Mouse (Mus musculus): ENCODE results near the gene Pttg1ip.

DNA sequence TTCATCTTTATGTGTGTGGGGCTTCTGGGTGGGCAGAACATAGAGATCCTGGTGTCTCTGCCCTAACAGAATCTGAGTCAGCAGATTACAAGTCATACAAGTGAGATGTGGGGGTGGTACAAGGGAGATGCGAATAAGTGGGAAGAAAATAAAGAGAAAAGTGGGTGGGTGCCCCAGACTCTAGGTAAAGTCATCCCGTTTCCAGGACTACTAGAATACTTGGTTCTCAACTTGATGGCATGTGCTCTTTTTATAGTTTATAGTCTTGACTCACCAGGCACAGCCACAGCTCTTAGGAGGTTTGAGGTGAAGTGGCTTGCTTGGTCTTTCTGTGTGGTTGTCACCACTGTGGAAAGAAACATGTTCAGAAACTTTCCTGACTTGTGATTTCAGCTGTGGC lies 14.5 kb downstream of the Pttg1ip start:
- TF ChIP-seq POLR2A (IDR thresholded peaks at IDR 0.05; ENCODE audit: borderline replicate concordance, extremely low read depth, insufficient read depth, insufficient read length, poor library complexity, severe bottlenecking) (no peak), CTCF (IDR thresholded peaks at IDR 0.05; ENCODE audit: borderline replicate concordance, extremely low read depth, insufficient read depth, insufficient read length) (no peak)
